Mouse (Mus musculus) stomach, postnatal 0 days (tissue): ENCODE results near the gene Olfr641. TPM values are rescaled to one million over a fixed set of nuclear protein-coding genes. Genes with fewer than 3 reads are reported as not detected.

Experiments
- ATAC-seq: fragments of 200-750 bp; cut with Nextera tagmentation; 2 replicates; pipeline ENCODE4 v1.8.0; 2017; ENCODE audit not compliant: low FRiP score, low TSS enrichment
- DNase-seq: peaks from one replicate; pipeline ENCODE4 v3.0.0-alpha.2; 2016; ENCODE audit warnings: low spot score
- H3K27ac ChIP-seq: fragments of 300-500 bp; sonication (generic); replicated peaks from 2 replicates; pipeline ENCODE4 v1.5.1; 2014; ENCODE audit warnings: mild to moderate bottlenecking, control low read depth
- H3K27me3 ChIP-seq: fragments of 300-500 bp; sonication (generic); 2 replicates; pipeline ENCODE4 v1.6.1; 2014; ENCODE audit warnings: low read length; ENCODE audit not compliant: control insufficient read depth, insufficient read depth
- H3K36me3 ChIP-seq: fragments of 300-500 bp; sonication (generic); 2 replicates; pipeline ENCODE4 v1.6.1; 2014; ENCODE audit warnings: low read length, mixed read lengths; ENCODE audit not compliant: control insufficient read depth, insufficient read depth
- H3K4me1 ChIP-seq: fragments of 300-500 bp; sonication (generic); replicated peaks from 2 replicates; pipeline ENCODE4 v1.6.1; 2014; ENCODE audit warnings: antibody characterized with exemption; ENCODE audit not compliant: control insufficient read depth, insufficient read depth
- H3K4me2 ChIP-seq: fragments of 300-500 bp; sonication (generic); replicated peaks from 2 replicates; pipeline ENCODE4 v1.6.1; 2014; ENCODE audit warnings: low read depth, mild to moderate bottlenecking, control low read depth, moderate library complexity
- H3K4me3 ChIP-seq: fragments of 300-500 bp; sonication (generic); 2 replicates; pipeline ENCODE4 v1.5.1; 2014; ENCODE audit warnings: low read depth, low read length, control low read depth
- H3K9ac ChIP-seq: fragments of 300-500 bp; sonication (generic); 2 replicates; pipeline ENCODE4 v1.6.1; 2014; ENCODE audit warnings: mild to moderate bottlenecking, low read length, control low read depth, mixed read lengths
- H3K9me3 ChIP-seq: fragments of 300-500 bp; sonication (generic); 2 replicates; pipeline ENCODE4 v1.6.1; 2016; ENCODE audit warnings: low read length; ENCODE audit not compliant: control insufficient read depth
- CTCF ChIP-seq: IDR thresholded peaks from 2 replicates; pipeline ENCODE4 v1.5.1; 2016; ENCODE audit warnings: antibody characterized with exemption, low read depth, mild to moderate bottlenecking, moderate library complexity
- EP300 ChIP-seq: optimal IDR thresholded peaks from 2 replicates; pipeline ENCODE3; 2016; ENCODE audit warnings: antibody characterized with exemption
- WGBS: fragments of 180-500 bp; shearing (Covaris S2); extraction: QIAGEN DNeasy Blood & Tissue Kit; methylation state at CpG from one replicate; pipeline ENCODE4 v1.1.7; 2014; 5-methylcytosine and 5-hydroxymethylcytosine counted together
- polyA plus RNA-seq: library from polyadenylated mRNA; unstranded; fragments of >200 nt; fragmentation: Nextera tagmentation; extraction: Ambion mirVana; gene quantifications from 2 replicates; pipeline ENCODE4 v1.2.1, GENCODE M21; 2015

The Olfr641 gene
- polyA plus RNA-seq, 1 experiment from 2014 or later: not detected

DNA sequence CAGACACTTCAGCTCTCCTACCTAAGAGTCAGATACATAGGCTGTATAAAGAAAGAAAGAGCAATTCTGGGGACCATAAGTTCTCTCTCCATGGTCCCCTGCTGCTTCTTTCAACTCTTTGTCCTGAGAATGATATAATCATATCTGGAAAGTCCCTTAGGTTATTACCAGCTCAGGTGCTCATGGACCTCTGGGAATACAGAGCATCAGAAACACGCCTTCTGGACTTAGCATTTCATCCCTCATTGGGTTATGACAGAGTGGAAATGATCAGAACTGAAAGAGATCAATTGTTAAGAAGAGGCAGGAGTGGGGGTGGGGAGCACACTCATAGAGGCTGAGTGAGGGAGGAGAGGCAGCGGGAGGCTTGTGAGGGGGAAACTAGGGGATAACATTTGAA, 36.5 kb downstream of the Olfr641 start, which contains the start of gene Olfr644:
Olfr644 (minus strand) TSS at position 101 of the 400 bp plus-strand sequence.
- ATAC-seq: no peak
- Histone ChIP-seq H3K4me3 (no peak within 1 kb of the TSS), H3K36me3 (no peaks in the 10 kb centered on the region), H3K4me2 (no peak within 1 kb of the TSS), H3K9me3 (no peaks in the 10 kb centered on the region), H3K27ac (no peak within 1 kb of the TSS), H3K4me1 (no peaks in the 10 kb centered on the region), H3K27me3 (no peaks in the 10 kb centered on the region), H3K9ac (no peak within 1 kb of the TSS)
- 60% methylated on average over 2 of the region's 2 CpGs for WGBS
- TF ChIP-seq EP300 (no peak), CTCF (no peak)
- no peak for DNase-seq

DNA sequence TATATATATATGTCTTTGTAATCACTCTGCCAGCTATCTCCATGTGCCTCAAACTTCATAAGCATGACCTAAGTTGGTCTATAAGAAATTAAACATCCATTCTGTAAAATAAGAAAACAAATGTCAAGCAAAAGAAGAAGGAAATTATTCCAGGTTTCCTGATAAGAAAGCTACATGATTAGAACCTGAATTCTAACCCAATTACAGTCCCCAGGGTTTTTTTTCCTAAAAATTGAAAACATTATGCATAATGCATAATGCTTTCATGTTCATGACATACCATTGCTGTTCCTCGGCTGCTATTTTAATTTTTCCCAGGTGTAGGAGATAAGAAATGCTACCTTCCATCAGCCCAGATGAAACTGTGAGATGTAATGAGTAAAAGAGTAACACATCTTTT, 50.1 kb downstream of the Olfr641 start, which contains the start of gene Olfr645:
Olfr645 (minus strand) TSS at position 101 of the 400 bp plus-strand sequence.
- Histone ChIP-seq H3K4me3 (no peak within 1 kb of the TSS), H3K27ac (no peak within 1 kb of the TSS), H3K27me3 (no peaks in the 10 kb centered on the region), H3K4me1 (no peaks in the 10 kb centered on the region), H3K4me2 (no peak within 1 kb of the TSS), H3K9me3 (no peaks in the 10 kb centered on the region), H3K36me3 (no peaks in the 10 kb centered on the region), H3K9ac (no peak within 1 kb of the TSS)
- TF ChIP-seq CTCF (no peak), EP300 (no peak)
- DNase-seq (no peak), ATAC-seq (no peak)
- WGBS: 58% methylated on average over 1 of the region's 1 CpGs

Other genes starting within 250 kb of the Olfr641 start
- not detected in 2 replicates for gene Olfr67, start 243.6 kb upstream of the Olfr641 start, polyA plus RNA-seq
- 137 and 177 TPM in 2 replicates for gene Hbb-bt, start 221.4 kb upstream of the Olfr641 start, polyA plus RNA-seq
- 597 and 747 TPM in 2 replicates for gene Hbb-bs, start 207.3 kb upstream of the Olfr641 start, polyA plus RNA-seq
- not detected in 2 replicates for gene Hbb-bh2, start 194.9 kb upstream of the Olfr641 start, polyA plus RNA-seq
- not detected in 2 replicates for gene Hbb-bh1, start 192.3 kb upstream of the Olfr641 start, polyA plus RNA-seq
- gene Hbb-y, start 182.2 kb upstream of the Olfr641 start, polyA plus RNA-seq: not detected in 2 replicates
- gene Olfr66, start 149.2 kb upstream of the Olfr641 start, polyA plus RNA-seq: not detected in 2 replicates
- gene Olfr64, start 141.0 kb upstream of the Olfr641 start, polyA plus RNA-seq: not detected in 2 replicates
- not detected in 2 replicates for gene Olfr65, start 132.0 kb upstream of the Olfr641 start, polyA plus RNA-seq
- gene Olfr631, start 106.6 kb upstream of the Olfr641 start, polyA plus RNA-seq: not detected in 2 replicates
- not detected in 2 replicates for gene Olfr632, start 101.1 kb upstream of the Olfr641 start, polyA plus RNA-seq
- not detected in 2 replicates for gene Olfr633, start 91.0 kb upstream of the Olfr641 start, polyA plus RNA-seq
- gene Olfr635, start 64.3 kb upstream of the Olfr641 start, polyA plus RNA-seq: 0.01 TPM in 1 of 2 replicates, not detected in the other
- gene Olfr638, start 36.7 kb upstream of the Olfr641 start, polyA plus RNA-seq: not detected in 2 replicates
- 0.01 TPM in 1 of 2 replicates, not detected in the other for gene Olfr639, start 18.1 kb upstream of the Olfr641 start, polyA plus RNA-seq
- gene Olfr640, start 9.9 kb upstream of the Olfr641 start, polyA plus RNA-seq: 0.04 TPM in 1 of 2 replicates, not detected in the other
- gene Olfr642, start 17.2 kb downstream of the Olfr641 start, polyA plus RNA-seq: not detected in 2 replicates
- not detected in 2 replicates for gene 4930516K23Rik, start 26.0 kb downstream of the Olfr641 start, polyA plus RNA-seq
- not detected in 2 replicates for gene Olfr644, start 36.4 kb downstream of the Olfr641 start, polyA plus RNA-seq
- gene Olfr645, start 50.0 kb downstream of the Olfr641 start, polyA plus RNA-seq: not detected in 2 replicates
- 0.11 TPM in 1 of 2 replicates, not detected in the other for gene Olfr646, start 69.4 kb downstream of the Olfr641 start, polyA plus RNA-seq
- not detected in 2 replicates for gene Ubqln5, start 94.4 kb downstream of the Olfr641 start, polyA plus RNA-seq
- not detected in 2 replicates for gene Olfr643, start 102.0 kb downstream of the Olfr641 start, polyA plus RNA-seq
- not detected in 2 replicates for gene Ubqln3, start 107.8 kb downstream of the Olfr641 start, polyA plus RNA-seq
- not detected in 2 replicates for gene Ubqlnl, start 115.1 kb downstream of the Olfr641 start, polyA plus RNA-seq
- not detected in 2 replicates for gene Olfm5, start 129.4 kb downstream of the Olfr641 start, polyA plus RNA-seq
- gene Olfr648, start 147.9 kb downstream of the Olfr641 start, polyA plus RNA-seq: 0.07 and 0.08 TPM in 2 replicates
- not detected in 2 replicates for gene Olfr649, start 160.5 kb downstream of the Olfr641 start, polyA plus RNA-seq
- gene Trim6, start 183.3 kb downstream of the Olfr641 start, polyA plus RNA-seq: 0.74 and 0.83 TPM in 2 replicates
- gene Trim34a, start 209.0 kb downstream of the Olfr641 start, polyA plus RNA-seq: 2.0 and 2.7 TPM in 2 replicates